In the genomic region with DNA sequence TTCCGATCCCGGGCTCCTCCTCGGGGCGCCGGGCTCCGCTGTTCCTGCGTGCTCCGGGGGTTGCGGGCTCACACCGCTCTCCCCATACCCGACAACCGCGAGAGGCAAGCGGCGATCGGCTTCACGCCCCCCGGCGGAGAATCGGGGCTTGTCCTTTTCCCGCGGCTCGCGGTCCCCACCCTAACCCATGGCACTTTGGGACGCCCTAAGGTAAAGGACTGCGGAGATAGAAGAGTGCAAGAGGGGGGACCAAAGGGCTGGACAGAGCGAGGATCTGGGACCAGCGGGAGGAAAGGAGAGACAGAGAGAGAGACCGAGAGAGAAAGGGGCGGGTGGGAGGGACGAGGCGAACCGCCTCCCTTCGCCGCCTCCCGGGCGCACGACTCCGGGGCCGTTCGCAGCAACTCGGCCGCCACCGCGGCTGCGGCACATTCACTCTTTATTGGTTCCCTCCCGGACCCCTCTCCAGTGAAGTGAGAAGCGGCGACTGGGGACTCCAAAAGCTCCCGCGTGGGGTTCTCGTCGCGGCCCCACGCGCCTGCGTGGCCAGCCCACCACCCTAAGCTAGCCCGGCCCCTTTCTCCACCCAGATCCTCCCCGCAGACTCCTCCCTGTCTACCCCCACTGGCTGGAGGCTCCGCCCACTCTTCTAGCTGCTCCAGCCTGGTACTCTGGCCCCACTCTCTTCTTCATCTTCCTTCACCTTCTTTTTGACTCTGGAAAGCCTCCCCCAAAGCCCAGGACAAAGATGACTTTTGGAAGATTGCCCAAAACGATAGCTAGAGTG, we compare ENCODE assay signal across 8 mouse cellular contexts. TPM values are rescaled to one million over a fixed set of nuclear protein-coding genes. Genes with fewer than 3 reads are reported as not detected.
DNase-seq lines count a peak whose midpoint lies in the region; ATAC-seq and TF ChIP-seq lines count a peak whose summit lies in the region.

A gene (minus strand): TSS at position 544 of the 787 bp plus-strand sequence.

- DNase-seq in cerebellum, postnatal 4 days (ENCODE audit: low spot score in 2 of 2) = peak; percentile 68 to 85
- peak; percentile 89 for DNase-seq in gastrocnemius, adult 2 months
- peak; percentile 82 to 88 for DNase-seq in left cerebral cortex, adult 2 months (ENCODE audit: extremely low spot score in 1 of 2, low spot score in 2 of 2)
- DNase-seq in lung, postnatal 4 days = peak; percentile 89 to 91
- peak; percentile 73 for DNase-seq in retina, postnatal 7 days (ENCODE audit: low read depth, low spot score)
- DNase-seq in urinary bladder, adult 18-20 months (ENCODE audit: low spot score in 2 of 2) = peak; percentile 83 to 90

- intact Hi-C loops in gastrocnemius, adult 2 months (cut with DNase I) = loop anchor here (10.0 kb wide), 1 partner anchor 419 kb away; no protein-coding TSS in a partner anchor
- intact Hi-C loops in left cerebral cortex, adult 2 months (cut with DNase I) = loop anchor here (1.0 to 5.0 kb wide), 6 partner anchors 95 to 1789 kb away; no protein-coding TSS in a partner anchor

- peak within 1 kb of the TSS; percentile 88 for H3K4me3 ChIP-seq in gastrocnemius, adult 2 months
- H3K4me3 ChIP-seq in hindbrain, embryonic 16.5 days (ENCODE audit: low read length) = peak within 1 kb of the TSS; percentile 70
- peak within 1 kb of the TSS; percentile 78 for H3K4me3 ChIP-seq in left cerebral cortex, adult 2 months

- H3K4me1 ChIP-seq in hindbrain, embryonic 16.5 days (ENCODE audit: control insufficient read depth, insufficient read depth, low read depth, low read length) = peaks cover 13% of the 10 kb centered on the region

- TF ChIP-seq CTCF in gastrocnemius, adult 2 months (IDR thresholded peaks at IDR 0.05) = 0 out of 2 replicates have a peak, but pooled peaks have one; percentile 6
- TF ChIP-seq CTCF in left cerebral cortex, adult 2 months (IDR thresholded peaks at IDR 0.05) = no peak; the same call in 1 of the 2 replicates

- no peaks in the 10 kb centered on the region; the same call in 1 of the 2 replicates for H3K27me3 ChIP-seq in hindbrain, embryonic 16.5 days (replicated peaks; ENCODE audit: control insufficient read depth, insufficient read depth, low read length)

- WGBS in hindbrain, embryonic 16.5 days = under 1% methylated on average over 47 of the region's 61 CpGs

- peak within 1 kb of the TSS; percentile 80 for H3K9ac ChIP-seq in hindbrain, embryonic 16.5 days (ENCODE audit: low read depth, low read length)

- H3K4me2 ChIP-seq in hindbrain, embryonic 16.5 days (ENCODE audit: low read length) = peak within 1 kb of the TSS; percentile 87

- H3K27ac ChIP-seq in gastrocnemius, adult 2 months = peak within 1 kb of the TSS; percentile 82
- peak within 1 kb of the TSS; percentile 92 for H3K27ac ChIP-seq in hindbrain, embryonic 16.5 days (ENCODE audit: low read depth, low read length)
- peak within 1 kb of the TSS; percentile 92 for H3K27ac ChIP-seq in left cerebral cortex, adult 2 months

- no peaks in the 10 kb centered on the region for H3K36me3 ChIP-seq in hindbrain, embryonic 16.5 days (ENCODE audit: control insufficient read depth, insufficient read depth, low read length)

- peak; percentile 78 for ATAC-seq in activated CD4-positive, CD25-positive, alpha-beta regulatory T cell, adult 4 months
- peak; percentile 97 for ATAC-seq in hindbrain, embryonic 16.5 days

- no peaks in the 10 kb centered on the region for H3K9me3 ChIP-seq in hindbrain, embryonic 16.5 days (ENCODE audit: control insufficient read depth, low read length)

RNA-seq across cellular contexts. Expression of the gene that starts here (rescaled TPM):
- not detected for polyA plus RNA-seq in activated CD4-positive, CD25-positive, alpha-beta regulatory T cell, adult 4 months (2017; shearing (Covaris generic))
- 1 to 10 TPM in 1 of 2 experiments, under 1 TPM in 1; 0.97 to 2.1 TPM for total RNA-seq in gastrocnemius, adult 2 months (2021)
- polyA plus RNA-seq in hindbrain, embryonic 16.5 days (2015; fragmentation: Nextera tagmentation; extraction: Ambion mirVana) = 7.2 and 7.3 TPM in 2 replicates
- 10 to 100 TPM; 11.5 to 12.7 TPM for total RNA-seq in left cerebral cortex, adult 2 months (2021)

Comparison
In these comparisons a context has a peak if more than half of its experiments do, and no peak if none do; other contexts are left out.
1. Peak in every context shown above with its lines: DNase-seq, ATAC-seq, H3K4me3 ChIP-seq and H3K27ac ChIP-seq.
2. RNA of the gene that starts here (total RNA-seq): 11.5 to 12.7 TPM in left cerebral cortex, adult 2 months; 0.97 to 2.1 TPM in gastrocnemius, adult 2 months; every median in the first group is over 4 times any median in the second.
3. Peak in ATAC-seq in activated CD4-positive, CD25-positive, alpha-beta regulatory T cell, adult 4 months; RNA of the gene not detected or under 1 TPM.